Mouse (Mus musculus) G1E-ER4 (cell line): Measurements from ENCODE around the gene Hypm. TPM values are rescaled to one million over a fixed set of nuclear protein-coding genes. Genes with fewer than 3 reads are reported as not detected.

Experiments used
- GATA1 ChIP-seq: IDR thresholded peaks from one replicate; pipeline ENCODE4 v1.8.0; 2012; ENCODE audit warnings: low read length, inconsistent platforms
- polyA plus RNA-seq: library from polyadenylated mRNA; stranded (reverse); fragments of >175 nt; gene quantifications from 2 replicates; pipeline ENCODE4 v1.2.3, GENCODE M21; 2012

Gene Hypm
- polyA plus RNA-seq: not detected in 2 replicates

GRCm38 (mm10) chrX:9846628-9847027 lies at the start of gene Hypm:
Gene Hypm (plus strand): TSS chrX:9846928.
- no peak for TF ChIP-seq GATA1

DNA sequence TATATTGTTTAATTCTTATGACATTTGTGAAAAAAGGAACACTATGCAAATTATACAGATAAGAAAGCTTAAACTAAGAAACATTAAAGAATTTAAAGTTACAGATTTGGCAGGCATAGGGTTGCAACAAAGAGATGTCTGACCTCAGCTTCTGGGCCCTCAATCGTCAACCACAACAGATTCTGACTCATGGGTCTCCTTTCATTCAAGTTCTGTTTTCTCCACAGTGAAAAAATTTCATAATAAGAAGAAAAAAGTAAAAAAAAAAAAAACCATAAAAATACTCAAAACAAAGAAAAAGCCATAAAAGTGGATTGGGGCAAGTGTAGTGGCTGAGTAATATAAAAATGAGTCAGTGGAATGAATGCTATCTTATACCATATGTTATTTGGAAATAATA lies 36.6 kb upstream of the Hypm start:
- TF ChIP-seq GATA1: no peak

GRCm38 (mm10) chrX:9812469-9812868 lies 34.3 kb upstream of the Hypm start:
- no peak for TF ChIP-seq GATA1

- TF ChIP-seq GATA1: no peak
These were observed 11.9 kb upstream of the Hypm start for GRCm38 (mm10) chrX:9834779-9835178.

DNA sequence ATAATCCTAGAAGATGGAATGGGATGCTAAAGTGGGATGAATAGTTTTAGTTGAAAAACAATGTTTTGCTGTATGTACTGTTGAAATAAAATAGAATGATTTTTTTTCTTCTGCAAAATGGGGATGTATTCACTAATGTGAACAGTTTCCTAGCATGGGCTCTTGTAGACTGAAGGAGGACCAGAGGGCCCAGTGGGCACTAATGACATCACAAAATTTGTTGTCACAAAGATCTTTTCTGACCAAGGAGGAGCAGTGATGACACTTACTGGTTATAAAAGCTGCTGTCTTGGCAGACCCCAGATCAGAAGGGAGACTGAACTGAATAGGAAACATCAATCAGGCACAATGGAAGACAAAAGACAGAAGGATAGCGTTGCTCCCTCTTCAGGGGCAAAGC lies 2.7 kb downstream of the Hypm start, which contains the start of gene H2al3:
Gene H2al3, plus strand, starts transcription at position 301 of the 400 bp plus-strand sequence.
- no peak for TF ChIP-seq GATA1

DNA sequence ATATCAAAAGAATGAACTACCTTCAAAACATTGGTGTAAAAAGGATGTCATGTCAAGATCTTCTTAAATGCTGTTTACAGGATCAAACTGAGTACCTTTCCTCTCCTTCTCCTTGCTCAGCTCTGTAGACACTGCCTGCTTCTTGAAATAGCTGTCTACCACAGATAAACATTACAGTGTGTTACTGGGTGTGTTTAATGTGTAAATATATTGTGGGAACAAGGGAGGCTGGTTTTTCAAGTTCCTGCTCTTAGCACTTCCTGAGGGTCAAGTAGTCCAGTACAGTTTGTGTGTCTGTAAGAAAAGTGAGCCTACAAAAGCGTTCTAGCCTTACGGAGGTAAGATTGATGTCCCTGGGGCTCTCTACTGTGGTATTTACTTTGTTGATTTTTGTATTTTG lies 15.1 kb downstream of the Hypm start:
- no peak for TF ChIP-seq GATA1

- TF ChIP-seq GATA1: no peak
These were observed 28.8 kb downstream of the Hypm start for GRCm38 (mm10) chrX:9875519-9875918.

DNA sequence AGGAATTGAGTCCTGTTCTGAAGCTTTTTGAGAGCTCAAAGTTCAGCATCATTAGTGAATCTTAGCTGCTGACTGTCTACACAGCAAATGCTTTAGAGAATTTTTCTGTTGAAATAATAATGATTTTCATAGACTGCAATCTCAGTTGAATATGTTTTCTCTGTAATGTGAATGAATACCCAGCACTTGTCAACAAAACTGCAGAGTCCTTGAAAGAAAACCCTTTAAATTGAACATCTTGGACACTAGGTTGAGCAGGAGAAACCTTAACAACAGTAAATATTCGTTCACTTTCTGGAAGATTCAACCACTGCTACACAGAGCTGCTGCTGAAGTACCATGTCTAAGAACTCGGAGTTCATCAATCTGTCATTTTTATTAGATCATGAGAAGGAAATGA lies 38.6 kb downstream of the Hypm start, which contains the start of gene Sytl5:
Gene Sytl5, plus strand, starts transcription at position 301 of the 400 bp plus-strand sequence.
- no peak for TF ChIP-seq GATA1

Other genes starting within 250 kb of the Hypm start
- 1.0 and 1.9 TPM in 2 replicates for gene Dynlt3, start 183.9 kb upstream of the Hypm start, polyA plus RNA-seq
- gene H2al3, start 2.8 kb downstream of the Hypm start, polyA plus RNA-seq: not detected in 2 replicates
- gene Sytl5, start 38.7 kb downstream of the Hypm start, polyA plus RNA-seq: 0.06 and 0.09 TPM in 2 replicates